8 mouse cellular contexts compared by ENCODE assay signal in the genomic region with DNA sequence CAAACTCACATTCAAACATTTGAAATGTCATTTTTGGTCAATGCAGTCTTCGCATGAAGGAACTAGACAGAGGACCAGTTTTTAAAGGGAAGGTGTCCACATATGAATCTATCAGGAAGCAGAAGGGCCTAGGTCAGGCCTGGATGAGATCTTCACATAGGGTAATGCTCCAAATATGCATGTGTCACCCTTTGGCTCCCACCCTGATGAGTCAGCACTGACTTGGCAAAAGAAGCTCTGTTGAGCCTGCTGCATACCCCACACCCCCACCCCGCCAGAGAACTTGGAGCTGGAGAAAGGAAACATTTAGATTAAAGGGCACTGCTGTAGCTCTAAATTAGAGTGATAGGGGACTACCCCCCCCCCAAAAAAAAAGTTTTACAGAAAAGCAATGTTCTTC.
DNase-seq lines count a peak whose midpoint lies in the region; ATAC-seq and TF ChIP-seq lines count a peak whose summit lies in the region.

No protein-coding gene starts in this region.

- no peaks in the 10 kb centered on the region for H3K27me3 ChIP-seq in heart, embryonic 11.5 days (ENCODE audit: control insufficient read depth, insufficient read depth, low read length)
- no peaks in the 10 kb centered on the region for H3K27me3 ChIP-seq in intestine, embryonic 16.5 days (replicated peaks; ENCODE audit: control insufficient read depth, insufficient read depth, low read length)
- H3K27me3 ChIP-seq in stomach, postnatal 0 days (ENCODE audit: control insufficient read depth, insufficient read depth, low read length), result no peaks in the 10 kb centered on the region

- no peak for ATAC-seq in heart, embryonic 11.5 days (replicated peaks; ENCODE audit: insufficient number of reproducible peaks, low FRiP score, low TSS enrichment)
- ATAC-seq in intestine, embryonic 16.5 days, result peak; percentile 59; the same call in 1 of the 2 replicates
- peak; percentile 67; the same call in 1 of the 2 replicates for ATAC-seq in stomach, postnatal 0 days (ENCODE audit: low FRiP score, low TSS enrichment)

- 83% methylated on average over 2 of the region's 2 CpGs for WGBS in heart, embryonic 11.5 days (ENCODE audit: insufficient replicate concordance)
- 74% methylated on average over 2 of the region's 2 CpGs for WGBS in intestine, embryonic 16.5 days
- 52% methylated on average over 2 of the region's 2 CpGs for WGBS in stomach, postnatal 0 days

- no peak for TF ChIP-seq EP300 in stomach, postnatal 0 days (optimal IDR thresholded peaks at IDR 0.05)

- no peaks in the 10 kb centered on the region for H3K4me1 ChIP-seq in heart, embryonic 11.5 days (ENCODE audit: control insufficient read depth, insufficient read depth, low read length)
- no peaks in the 10 kb centered on the region for H3K4me1 ChIP-seq in ES-E14 (ENCODE audit: control insufficient read depth in 2 of 2, insufficient read depth in 2 of 2, low read length in 2 of 2, poor library complexity in 1 of 2)
- peaks cover 28% of the 10 kb centered on the region for H3K4me1 ChIP-seq in embryonic fibroblast, embryonic 13.5 days (ENCODE audit: control insufficient read depth, insufficient read depth, low read length)
- H3K4me1 ChIP-seq in intestine, embryonic 16.5 days (ENCODE audit: control insufficient read depth, insufficient read depth, low read length), result peaks cover 4% of the 10 kb centered on the region; the same call in 1 of the 2 replicates
- H3K4me1 ChIP-seq in stomach, postnatal 0 days (replicated peaks; ENCODE audit: control insufficient read depth, insufficient read depth), result no peaks in the 10 kb centered on the region

- no peak overlapping the region for H3K4me3 ChIP-seq in heart, embryonic 11.5 days (ENCODE audit: low read depth, low read length)
- no peak overlapping the region for H3K4me3 ChIP-seq in ES-E14 (ENCODE audit: insufficient read depth in 1 of 2, low read depth in 1 of 2, low read length in 2 of 2, poor library complexity in 1 of 2, severe bottlenecking in 1 of 2)
- no peak overlapping the region for H3K4me3 ChIP-seq in embryonic fibroblast, embryonic 13.5 days (ENCODE audit: insufficient read depth, low read length)
- no peak overlapping the region for H3K4me3 ChIP-seq in intestine, embryonic 16.5 days (ENCODE audit: low read length)
- no peak overlapping the region for H3K4me3 ChIP-seq in stomach, postnatal 0 days (ENCODE audit: low read depth, low read length)

- H3K4me2 ChIP-seq in heart, embryonic 11.5 days, result no peak overlapping the region
- H3K4me2 ChIP-seq in intestine, embryonic 16.5 days (ENCODE audit: low read depth, low read length), result no peak overlapping the region
- H3K4me2 ChIP-seq in stomach, postnatal 0 days (replicated peaks; ENCODE audit: low read depth), result no peak overlapping the region

- no peak overlapping the region for H3K27ac ChIP-seq in heart, embryonic 11.5 days (ENCODE audit: low read depth, low read length)
- no peak overlapping the region for H3K27ac ChIP-seq in ES-E14 (ENCODE audit: insufficient read depth, low read depth, low read length, poor library complexity, severe bottlenecking)
- peak overlapping the region; percentile 98 for H3K27ac ChIP-seq in embryonic fibroblast, embryonic 13.5 days (ENCODE audit: insufficient read depth, low read length)
- H3K27ac ChIP-seq in intestine, embryonic 16.5 days (ENCODE audit: low read length), result no peak overlapping the region
- H3K27ac ChIP-seq in stomach, postnatal 0 days (replicated peaks), result no peak overlapping the region; the same call in 1 of the 2 replicates

- H3K9ac ChIP-seq in heart, embryonic 11.5 days (ENCODE audit: low read depth, low read length), result no peak overlapping the region
- H3K9ac ChIP-seq in ES-E14 (ENCODE audit: insufficient read depth, low read depth, low read length, poor library complexity, severe bottlenecking), result no peak overlapping the region
- H3K9ac ChIP-seq in intestine, embryonic 16.5 days (ENCODE audit: low read depth, low read length), result no peak overlapping the region
- no peak overlapping the region for H3K9ac ChIP-seq in stomach, postnatal 0 days (ENCODE audit: low read length)

- no peaks in the 10 kb centered on the region for H3K36me3 ChIP-seq in heart, embryonic 11.5 days (ENCODE audit: control insufficient read depth, insufficient read depth, low read length)
- no peaks in the 10 kb centered on the region for H3K36me3 ChIP-seq in ES-E14 (ENCODE audit: control insufficient read depth, insufficient read depth, low read length, poor library complexity, severe bottlenecking)
- H3K36me3 ChIP-seq in intestine, embryonic 16.5 days (ENCODE audit: control insufficient read depth, insufficient read depth, low read length), result no peaks in the 10 kb centered on the region
- H3K36me3 ChIP-seq in stomach, postnatal 0 days (ENCODE audit: control insufficient read depth, insufficient read depth, low read length), result no peaks in the 10 kb centered on the region

- DNase-seq in heart, adult 11 months, result peak; percentile 97
- DNase-seq in ES-E14 (ENCODE audit: low read depth, low spot score), result no peak
- peak; percentile 47 for DNase-seq in stomach, postnatal 0 days (ENCODE audit: low spot score)
- no peak for DNase-seq in spleen, postnatal 4 days (ENCODE audit: low spot score in 2 of 2)
- DNase-seq in left cerebral cortex, postnatal 36 days (ENCODE audit: low spot score in 2 of 2), result no peak

- H3K9me3 ChIP-seq in heart, embryonic 11.5 days (replicated peaks; ENCODE audit: control insufficient read depth, low read length), result no peaks in the 10 kb centered on the region
- no peaks in the 10 kb centered on the region for H3K9me3 ChIP-seq in ES-E14 (ENCODE audit: control insufficient read depth, insufficient read depth, low read depth, low read length)
- H3K9me3 ChIP-seq in intestine, embryonic 16.5 days (ENCODE audit: control insufficient read depth, low read length), result no peaks in the 10 kb centered on the region
- H3K9me3 ChIP-seq in stomach, postnatal 0 days (ENCODE audit: control insufficient read depth, low read length), result no peaks in the 10 kb centered on the region

- no peak for TF ChIP-seq POLR2A in embryonic fibroblast, embryonic 13.5 days (IDR thresholded peaks at IDR 0.05; ENCODE audit: low read depth, low read length)

- intact Hi-C loops in left cerebral cortex, postnatal 36 days (cut with DNase I), result no loop called here

- in situ Hi-C loops in ES-E14 (cut with MboI; ENCODE audit: low sequenced_read_pairs in 2 of 2, unreplicated experiment in 2 of 2), result no loop called here

- no peak for TF ChIP-seq CTCF in embryonic fibroblast, embryonic 13.5 days (IDR thresholded peaks at IDR 0.05; ENCODE audit: borderline replicate concordance, insufficient read depth, low read length)
- TF ChIP-seq CTCF in stomach, postnatal 0 days (IDR thresholded peaks at IDR 0.05; ENCODE audit: low read depth), result no peak

TF ChIP-seq in ES-E14, 5 proteins besides CTCF, POLR2A, EP300 and RAD21:
- peak; percentile 66 for TF ChIP-seq MAFK (IDR thresholded peaks at IDR 0.05; ENCODE audit: insufficient read depth, low read depth, low read length)
- TF ChIP-seq ZC3H11A (IDR thresholded peaks at IDR 0.05; ENCODE audit: borderline replicate concordance, low read depth, low read length), result no peak
TF ChIP-seq in ES-E14: peak in this region for 1.

Comparison
In these comparisons a context has a peak if more than half of its experiments do, and no peak if none do; other contexts are left out.
1. DNase-seq: peak in heart, adult 11 months (single experiment) and stomach, postnatal 0 days (single experiment); none in ES-E14 (single experiment), spleen, postnatal 4 days (0 of 2) and left cerebral cortex, postnatal 36 days (0 of 2).